Mouse (Mus musculus): ENCODE measurements around the gene Anp32a. TPM values are rescaled to one million over a fixed set of nuclear protein-coding genes. Genes with fewer than 3 reads are reported as not detected.

The Anp32a gene
- total RNA-seq, 2 experiments from 2014 or later = 278 to 279 TPM

GRCm38 (mm10) chr9:62340301-62341122 lies 581 bp upstream of the Anp32a start:
- Histone ChIP-seq H3K27ac (peak overlapping the region; percentile 79), H3K4me3 (peak overlapping the region; percentile 84)
- intact Hi-C loops (cut with DNase I) = no loop called here
- DNase-seq (ENCODE audit: extremely low spot score in 1 of 2, low spot score in 2 of 2) = no peak
- no peak for TF ChIP-seq CTCF (IDR thresholded peaks at IDR 0.05)

- intact Hi-C loops (cut with DNase I) = loop anchor here (2.0 kb wide), 3 partner anchors 21 to 213 kb away; no protein-coding TSS in a partner anchor
- H3K4me3 ChIP-seq = peak overlapping the region; percentile 84
- peak overlapping the region; percentile 100 for H3K27ac ChIP-seq
- DNase-seq (ENCODE audit: extremely low spot score in 1 of 2, low spot score in 2 of 2) = peak; percentile 32 to 40
- TF ChIP-seq CTCF (IDR thresholded peaks at IDR 0.05) = no peak
These were observed 778 bp downstream of the Anp32a start for GRCm38 (mm10) chr9:62341701-62342440.

- H3K27ac ChIP-seq = peak overlapping the region; percentile 100
- peak in 1 of 2 experiments; percentile 43 for DNase-seq (ENCODE audit: extremely low spot score in 1 of 2, low spot score in 2 of 2)
- intact Hi-C loops (cut with DNase I) = loop anchor here (2.0 kb wide), 3 partner anchors 20 to 212 kb away; no protein-coding TSS in a partner anchor
- TF ChIP-seq CTCF (IDR thresholded peaks at IDR 0.05) = no peak
- H3K4me3 ChIP-seq = peak overlapping the region; percentile 84
These were observed 1.5 kb downstream of the Anp32a start for GRCm38 (mm10) chr9:62342441-62343191.

DNA sequence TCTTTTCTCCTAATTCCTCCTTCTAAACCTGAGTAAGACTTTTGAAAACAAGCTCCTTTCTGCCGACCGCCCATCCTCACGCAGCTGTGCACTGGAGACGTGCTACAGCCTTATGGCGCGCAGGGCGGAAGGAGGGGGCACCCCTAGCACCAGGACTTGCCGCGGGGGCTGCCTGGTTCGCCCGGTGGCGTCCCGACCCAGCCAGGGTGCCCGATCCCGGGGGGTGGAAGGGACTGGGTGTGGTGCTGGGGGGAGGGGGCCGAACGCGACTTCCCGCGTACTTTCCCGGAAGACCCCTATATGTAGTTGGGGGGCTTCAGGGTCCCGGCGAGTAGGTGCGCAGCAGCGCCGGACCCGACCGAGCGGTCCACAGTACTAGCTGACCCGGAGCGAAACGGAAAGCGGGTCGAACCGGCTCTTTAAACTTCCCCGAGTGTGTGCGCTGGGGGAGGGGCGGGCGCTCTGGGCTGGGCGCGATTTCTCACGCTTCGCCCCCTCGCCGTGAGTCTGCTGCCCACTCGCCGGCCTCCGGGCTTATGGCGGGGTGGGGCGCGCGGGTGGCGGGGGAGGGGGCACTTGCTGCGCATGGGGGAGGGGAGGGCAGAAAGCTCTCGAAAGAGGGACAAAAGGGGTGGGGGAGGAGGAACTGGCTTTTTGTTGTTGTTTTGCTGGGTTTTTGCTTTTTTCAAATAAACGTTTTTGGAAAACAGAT lies 2.3 kb downstream of the Anp32a start:
- intact Hi-C loops (cut with DNase I) = loop anchor here (2.0 kb wide), 3 partner anchors 19 to 211 kb away; no protein-coding TSS in a partner anchor
- Histone ChIP-seq H3K27ac (peak overlapping the region; percentile 100), H3K4me3 (peak overlapping the region; percentile 84)
- peak; percentile 78 for DNase-seq (ENCODE audit: extremely low spot score in 1 of 2, low spot score in 2 of 2)
- TF ChIP-seq CTCF (IDR thresholded peaks at IDR 0.05) = no peak

- DNase-seq (ENCODE audit: extremely low spot score in 1 of 2, low spot score in 2 of 2) = peak; percentile 58 to 72
- intact Hi-C loops (cut with DNase I) = loop anchor here (2.0 kb wide), 4 partner anchors 19 to 211 kb away; no protein-coding TSS in a partner anchor
- Histone ChIP-seq H3K4me3 (peak overlapping the region; percentile 84), H3K27ac (peak overlapping the region; percentile 100)
- no peak for TF ChIP-seq CTCF (IDR thresholded peaks at IDR 0.05)
These were observed 2.9 kb downstream of the Anp32a start for GRCm38 (mm10) chr9:62343904-62344491.

DNA sequence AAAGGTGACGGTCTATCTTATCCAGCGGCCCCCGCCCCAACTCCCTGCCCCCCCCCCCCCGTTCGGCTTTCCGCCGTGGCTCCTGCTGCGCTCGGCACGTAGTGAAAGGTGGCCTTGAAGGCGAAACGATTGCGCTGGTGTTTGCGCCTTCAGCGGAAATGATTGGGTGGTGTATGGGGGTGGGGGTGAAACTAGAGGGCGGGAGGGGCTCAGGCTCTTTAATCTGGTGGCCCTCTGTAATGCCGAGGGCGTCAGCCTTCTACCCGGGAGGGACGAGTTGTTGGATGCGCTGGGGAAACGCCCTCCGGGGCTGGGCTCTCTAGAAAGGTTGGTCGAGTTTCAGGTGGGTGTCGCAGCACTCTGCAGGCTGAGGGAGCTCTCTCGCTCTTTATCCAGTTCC lies 3.5 kb downstream of the Anp32a start:
- intact Hi-C loops (cut with DNase I) = loop anchor here (2.0 kb wide), 1 partner anchor 200 kb away; no protein-coding TSS in a partner anchor
- Histone ChIP-seq H3K27ac (peak overlapping the region; percentile 100), H3K4me3 (peak overlapping the region; percentile 84)
- TF ChIP-seq CTCF (IDR thresholded peaks at IDR 0.05) = no peak
- DNase-seq (ENCODE audit: extremely low spot score in 1 of 2, low spot score in 2 of 2) = peak in 1 of 2 experiments; percentile 62

DNA sequence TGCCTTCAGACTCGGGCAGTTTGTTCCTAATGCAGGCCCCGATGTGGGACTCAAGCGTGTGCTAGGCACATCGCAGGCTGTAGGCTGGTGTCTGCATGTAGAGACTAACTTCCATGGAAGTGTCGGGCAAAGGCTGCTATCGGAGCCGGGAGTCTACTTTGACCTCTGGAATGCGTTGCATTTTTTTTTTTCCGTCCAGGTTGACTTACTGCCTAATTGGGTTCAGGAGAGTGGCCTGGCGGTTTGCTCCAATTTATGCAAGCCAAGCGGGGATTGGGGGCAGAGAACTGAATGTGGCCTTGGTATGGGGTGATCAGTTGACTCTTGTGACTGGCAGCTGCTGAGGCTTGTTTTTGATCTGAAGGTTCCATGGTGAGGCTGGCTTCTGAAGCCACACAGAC lies 4.0 kb downstream of the Anp32a start:
- no peak for TF ChIP-seq CTCF (IDR thresholded peaks at IDR 0.05)
- intact Hi-C loops (cut with DNase I) = loop anchor here (2.0 kb wide), 1 partner anchor 200 kb away; no protein-coding TSS in a partner anchor
- Histone ChIP-seq H3K4me3 (peak overlapping the region; percentile 84), H3K27ac (peak overlapping the region; percentile 100)
- no peak for DNase-seq (ENCODE audit: extremely low spot score in 1 of 2, low spot score in 2 of 2)

DNA sequence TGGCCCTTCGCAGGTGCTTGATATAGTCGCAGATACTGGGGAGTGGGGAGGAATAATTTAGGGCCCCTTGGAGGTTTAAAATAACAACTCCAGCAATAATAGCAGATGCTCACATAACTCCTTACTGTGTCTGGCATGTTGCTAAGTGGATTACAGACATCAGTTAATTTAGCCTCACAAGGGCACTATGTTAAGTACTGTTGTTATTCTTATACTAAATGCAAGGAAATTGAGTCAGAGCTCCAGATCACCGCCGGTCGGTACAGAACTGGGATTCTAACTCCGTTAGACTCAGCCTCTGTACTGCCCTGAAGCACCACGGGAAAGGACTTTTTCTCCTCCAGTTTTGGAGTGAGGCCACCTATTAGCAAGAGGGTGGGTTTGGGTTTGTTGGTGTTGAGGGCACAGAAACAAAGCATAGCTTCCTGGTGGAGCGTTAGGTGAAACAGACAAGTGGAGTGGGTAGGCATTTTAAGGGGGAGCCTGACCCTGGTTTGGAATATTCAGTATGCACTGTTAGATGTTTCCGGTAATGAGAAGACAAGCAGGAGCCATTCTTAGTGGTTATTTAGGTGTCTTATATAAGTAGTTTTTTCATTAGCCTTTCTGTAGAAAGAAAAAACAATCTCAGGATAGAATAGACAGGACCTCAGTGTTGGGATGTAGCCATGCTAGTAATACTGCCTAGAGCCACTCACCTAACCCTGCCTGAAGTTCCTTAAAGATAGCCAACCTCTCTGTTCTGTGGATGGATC lies 4.7 kb downstream of the Anp32a start:
- H3K4me3 ChIP-seq = peak overlapping the region; percentile 84
- no peak for TF ChIP-seq CTCF (IDR thresholded peaks at IDR 0.05)

DNA sequence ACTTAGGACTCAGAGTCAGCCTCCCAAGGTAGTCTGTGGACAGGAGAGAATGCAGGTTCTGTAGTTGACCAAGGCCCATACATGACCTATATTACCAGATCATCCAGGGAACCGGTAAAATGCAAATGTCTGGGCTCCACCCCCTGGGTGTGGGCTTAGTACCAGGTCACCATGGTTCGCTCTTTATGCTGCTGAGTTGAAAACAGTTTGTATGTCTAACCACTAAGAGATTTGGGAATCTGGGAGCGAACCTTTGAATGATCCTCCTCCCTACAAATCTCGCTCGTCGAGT lies 5.2 kb downstream of the Anp32a start:
- peak overlapping the region; percentile 84; the same call in 1 of the 2 replicates for H3K4me3 ChIP-seq
- no peak for DNase-seq (ENCODE audit: extremely low spot score in 1 of 2, low spot score in 2 of 2)
- intact Hi-C loops (cut with DNase I) = no loop called here
- no peak overlapping the region; the same call in 1 of the 2 replicates for H3K27ac ChIP-seq
- TF ChIP-seq CTCF (IDR thresholded peaks at IDR 0.05) = no peak

More for the DNA sequence above, 4.7 kb downstream of the Anp32a start:
- intact Hi-C loops (cut with DNase I) = loop anchor here (2.0 kb wide), 1 partner anchor 199 kb away; no protein-coding TSS in a partner anchor
- no peak for DNase-seq (ENCODE audit: extremely low spot score in 1 of 2, low spot score in 2 of 2)
- peak overlapping the region; percentile 100 for H3K27ac ChIP-seq

DNA sequence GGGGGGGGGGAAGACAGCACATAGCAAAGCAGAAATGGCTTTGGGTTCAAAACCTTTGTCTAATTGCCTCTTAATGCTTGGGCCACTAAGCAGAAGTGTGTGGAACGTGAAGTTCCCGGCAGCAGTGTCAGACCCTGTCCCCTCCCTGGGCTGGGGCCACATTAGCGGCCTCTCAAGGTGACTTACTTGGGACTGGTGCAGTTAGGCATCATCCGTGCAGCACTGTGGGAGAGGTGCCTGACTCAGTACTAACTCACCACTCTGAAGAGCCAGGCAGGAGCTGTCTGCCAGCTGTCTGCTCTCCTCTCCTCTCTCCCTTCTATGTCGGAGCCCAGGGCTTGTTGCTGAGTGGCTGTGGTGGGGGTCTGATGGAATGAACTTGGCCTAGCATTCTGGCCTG lies 6.1 kb downstream of the Anp32a start:
- no peak for TF ChIP-seq CTCF (IDR thresholded peaks at IDR 0.05)
- DNase-seq (ENCODE audit: extremely low spot score in 1 of 2, low spot score in 2 of 2) = no peak
- intact Hi-C loops (cut with DNase I) = no loop called here
- H3K4me3 ChIP-seq = no peak overlapping the region
- H3K27ac ChIP-seq = no peak overlapping the region
